Mouse (Mus musculus) megakaryocyte, embryonic 14.5 days (primary cell): ENCODE data around the gene Cdk2.

Experiments
- FLI1 ChIP-seq: IDR thresholded peaks from 2 replicates; pipeline ENCODE4 v1.6.1; 2012; ENCODE audit warnings: low read length, inconsistent platforms, mixed read lengths
- GATA1 ChIP-seq: IDR thresholded peaks from 3 replicates; pipeline ENCODE4 v1.6.1; 2012; ENCODE audit warnings: mixed read lengths, low read length, inconsistent platforms, borderline replicate concordance

DNA sequence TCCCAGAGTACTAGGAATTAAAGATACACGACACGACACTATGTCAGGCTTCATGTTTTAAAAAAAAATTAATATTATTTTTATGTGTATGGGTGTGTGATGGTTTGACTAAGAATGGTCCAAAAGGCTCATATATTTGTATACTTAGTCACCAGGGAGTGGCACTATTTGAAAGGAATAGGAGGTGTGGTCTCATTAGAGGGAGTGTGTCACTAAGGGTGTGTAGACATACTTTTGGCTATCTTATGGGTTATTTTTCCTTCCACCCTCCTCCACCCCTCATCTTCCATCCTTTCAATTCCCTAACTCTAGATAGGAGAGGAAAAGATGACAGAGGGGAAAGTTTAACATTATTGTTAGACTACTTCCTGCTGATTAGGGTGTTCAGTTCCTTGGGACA is 39.0 kb downstream of the Cdk2 start:
- TF ChIP-seq GATA1 = no peak
- no peak for TF ChIP-seq FLI1
